Mouse (Mus musculus) T-helper 2 cell (primary cell): ENCODE measurements around the gene Tbcel.

Experiments
- in situ Hi-C: fragments of 300-600 bp; cut with MboI, MseI; formaldehyde crosslinking; loops from one replicate; pipeline ENCODE4 v1.15.1; 2025; ENCODE audit warnings: high pct_unique_total_duplicates

Tbcel gene

DNA sequence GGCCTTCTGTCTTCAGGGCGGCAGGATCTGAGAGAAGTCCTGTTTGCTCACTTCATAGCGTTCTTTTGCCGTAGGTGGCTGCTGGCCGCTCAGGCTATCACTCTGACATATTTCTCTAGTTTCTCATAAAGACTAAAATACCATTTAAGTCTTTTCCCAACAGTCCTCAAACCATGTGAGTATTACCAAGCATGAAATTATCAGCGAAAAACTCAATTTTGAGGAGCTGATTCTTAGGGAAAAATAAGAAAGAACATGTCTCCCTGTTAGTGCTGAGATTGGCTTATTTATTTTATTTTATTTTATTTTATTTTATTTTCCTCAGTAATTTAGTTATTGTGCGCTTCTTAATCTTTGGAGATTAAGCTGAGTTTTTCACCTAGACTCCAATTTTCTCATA, at the start of gene Tbcel:
Tbcel (minus strand) TSS at position 101 of the 400 bp plus-strand sequence.
- in situ Hi-C loops, result loop anchor here (25.0 kb wide), 1 partner anchor 1295 kb away; no protein-coding TSS in a partner anchor

DNA sequence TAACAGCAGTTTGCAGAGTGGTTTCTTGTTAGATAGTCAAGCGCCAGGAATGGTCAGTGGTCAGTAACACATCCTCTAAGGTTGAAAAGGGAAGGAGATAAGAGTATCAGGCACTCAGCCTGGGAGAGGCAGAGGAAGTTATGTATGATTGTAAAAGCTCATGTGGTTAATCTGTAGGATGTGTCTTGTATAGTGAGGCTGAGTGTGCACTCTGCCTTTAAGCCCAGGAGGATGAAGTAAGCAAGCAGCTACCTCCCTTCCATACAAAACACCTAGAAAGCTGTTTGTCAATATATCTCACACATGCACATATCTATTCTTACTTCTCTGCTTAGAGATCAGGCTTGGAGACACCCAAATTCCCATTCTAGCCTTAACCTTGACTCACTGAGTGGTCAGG, 47.6 kb upstream of the Tbcel start:
- in situ Hi-C loops, result no loop called here

DNA sequence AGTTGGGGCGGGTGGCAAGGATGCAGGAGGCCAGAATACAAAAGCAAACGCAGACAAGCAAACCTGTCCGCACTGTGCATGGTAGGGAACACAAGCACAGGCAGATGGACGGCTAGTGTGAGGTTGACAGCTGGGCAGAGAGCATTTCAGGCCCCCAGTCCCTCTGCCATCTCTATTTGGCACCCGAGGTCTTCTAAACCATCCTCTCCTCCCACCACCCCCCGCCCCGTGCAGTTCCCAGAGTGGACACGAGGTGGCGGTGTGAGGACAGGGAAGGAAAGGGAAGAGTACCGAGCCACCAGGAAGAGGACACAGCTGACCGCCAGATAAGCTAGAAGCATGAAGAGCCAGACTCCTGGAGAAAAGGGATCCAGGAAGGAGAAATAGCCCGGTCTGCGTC, 42.5 kb upstream of the Tbcel start:
- in situ Hi-C loops, result no loop called here

DNA sequence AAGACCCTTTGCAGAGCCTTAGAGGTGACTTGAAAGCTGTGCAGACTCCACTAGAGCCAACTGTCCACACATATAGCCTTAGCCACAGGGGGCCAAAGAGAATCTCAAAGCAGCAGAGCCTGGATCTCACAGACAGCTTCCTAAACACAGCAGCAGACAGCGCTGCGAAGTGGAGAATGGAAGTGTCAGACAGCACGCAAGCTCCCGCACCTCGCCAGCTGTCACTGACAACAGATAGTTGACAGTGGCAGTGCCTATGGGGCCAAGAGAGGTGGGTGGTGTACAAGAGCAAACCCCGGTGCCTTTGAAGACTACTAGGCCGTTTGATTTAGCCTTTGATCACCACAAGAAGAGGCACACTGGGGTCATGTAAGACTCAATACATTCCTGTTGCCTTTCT, 41.4 kb upstream of the Tbcel start:
- in situ Hi-C loops, result no loop called here

DNA sequence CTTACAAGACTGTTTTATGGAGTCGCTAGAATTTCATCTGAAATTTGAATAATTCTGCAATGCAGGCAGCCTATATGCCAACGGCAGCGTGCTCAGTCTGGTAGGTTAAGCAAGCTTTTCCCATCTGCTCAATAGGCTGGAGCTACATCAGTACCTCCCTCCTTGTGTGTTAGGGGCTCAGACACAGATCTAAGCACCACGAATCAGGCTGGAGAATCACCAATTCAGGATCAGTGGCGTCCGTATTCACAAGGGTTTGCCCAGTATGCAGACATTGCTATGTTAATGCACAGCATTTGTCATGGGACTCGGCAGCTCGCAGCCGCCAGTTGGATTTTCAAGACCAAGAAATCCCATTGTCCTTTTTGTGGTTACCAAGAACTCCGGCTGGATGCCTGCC, 36.9 kb upstream of the Tbcel start:
- in situ Hi-C loops, result no loop called here

DNA sequence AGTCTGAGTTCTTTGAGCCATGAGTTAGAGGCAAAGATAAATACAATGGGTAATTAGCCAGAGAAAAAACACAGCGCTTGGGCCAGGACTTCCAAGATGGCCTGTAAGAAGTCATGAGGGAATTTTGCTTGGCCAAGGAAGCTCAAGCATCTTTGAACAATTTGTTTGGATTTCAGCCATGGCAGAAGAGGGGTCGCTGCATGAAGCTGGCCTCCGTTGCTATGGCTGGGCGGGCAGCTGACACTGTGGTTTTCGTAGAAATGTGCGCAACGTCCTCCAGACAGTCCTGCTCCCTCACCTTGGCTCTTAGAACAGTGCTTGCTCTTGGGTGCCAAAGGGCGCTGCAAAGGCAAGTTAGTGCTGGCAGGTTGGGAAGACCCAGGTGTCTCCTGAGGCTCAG, 25.9 kb upstream of the Tbcel start:
- in situ Hi-C loops, result no loop called here

DNA sequence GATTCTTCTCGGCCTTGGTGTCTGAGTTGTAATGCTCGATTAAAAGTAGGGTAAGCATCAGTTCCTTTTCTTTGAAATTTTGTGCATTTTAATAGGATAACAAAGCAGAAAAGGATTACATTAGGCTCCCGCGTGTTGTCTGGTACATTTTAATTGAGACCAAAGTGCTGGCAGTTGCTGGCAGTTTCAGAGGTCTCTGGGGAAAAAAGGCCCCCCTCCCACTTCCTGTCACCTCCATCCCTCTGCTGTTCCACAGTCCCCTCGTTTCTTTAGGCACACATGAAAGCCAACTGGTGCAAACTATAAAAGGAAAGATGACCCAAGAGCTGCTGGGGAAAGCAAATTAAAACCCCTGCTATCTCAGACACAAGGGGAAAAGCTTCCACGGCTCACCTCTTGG, 25.4 kb upstream of the Tbcel start:
- in situ Hi-C loops, result no loop called here

DNA sequence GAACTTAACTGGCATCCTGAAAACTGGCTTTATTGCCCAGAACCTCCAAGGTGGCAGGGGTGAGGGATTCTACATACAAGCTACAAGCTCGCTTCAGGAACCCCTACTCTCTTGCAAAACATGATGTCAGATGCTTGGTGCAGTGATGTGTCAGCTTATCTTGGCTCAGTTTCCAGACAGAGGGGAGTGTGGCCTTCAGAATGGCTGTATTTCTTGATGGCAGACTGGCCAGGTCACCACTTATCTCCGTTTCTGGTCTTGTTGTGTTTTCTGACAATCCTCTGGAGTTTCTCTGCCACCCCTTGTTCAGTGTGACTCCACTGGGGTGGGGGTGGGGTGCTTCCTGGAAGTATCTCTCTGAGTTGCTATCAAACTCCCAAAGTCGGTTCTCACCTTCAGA, 24.3 kb upstream of the Tbcel start:
- in situ Hi-C loops, result no loop called here

DNA sequence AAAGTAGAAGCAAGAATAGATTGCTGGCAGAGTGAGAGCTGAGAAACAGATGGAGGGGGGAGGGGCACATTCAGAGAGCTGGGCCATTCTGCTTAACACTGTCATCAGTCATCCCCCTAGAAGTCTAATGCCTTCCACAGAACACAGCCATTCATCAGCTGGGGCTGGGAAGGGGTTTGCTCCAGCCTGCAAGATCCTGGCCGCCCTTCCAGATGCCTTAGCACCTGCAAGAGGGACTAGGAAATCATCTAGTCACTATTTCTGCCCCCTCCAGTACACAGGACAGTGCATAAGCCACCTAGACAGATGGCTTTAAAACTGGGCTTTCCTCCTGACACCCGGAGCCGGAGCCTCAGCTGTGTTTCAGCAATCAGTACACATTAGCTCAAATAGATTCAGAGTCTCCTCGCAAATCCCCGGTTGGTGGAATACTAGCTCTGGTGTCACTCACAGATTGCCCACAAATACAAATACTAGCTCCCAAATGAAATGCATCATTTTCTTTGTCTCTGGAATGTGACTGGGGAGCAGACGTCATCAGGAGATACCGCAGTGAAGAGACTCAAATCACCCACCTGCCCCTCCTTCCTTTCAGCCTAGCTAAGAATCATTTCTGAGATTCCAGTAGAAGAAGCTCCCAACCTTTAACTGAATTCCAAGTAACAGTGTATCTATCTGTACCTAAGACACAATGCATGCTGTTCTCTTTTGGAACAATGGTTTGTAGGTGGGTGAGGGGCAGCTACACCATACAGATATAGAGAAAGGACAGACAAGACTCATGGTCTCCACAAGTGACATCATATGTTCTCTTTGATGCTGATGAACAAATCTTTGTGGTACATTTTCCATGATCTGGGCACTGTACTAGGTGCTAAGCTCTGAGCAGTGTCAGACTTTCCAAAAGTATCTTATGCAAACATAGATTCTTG, 22.9 kb upstream of the Tbcel start:
- in situ Hi-C loops, result no loop called here

DNA sequence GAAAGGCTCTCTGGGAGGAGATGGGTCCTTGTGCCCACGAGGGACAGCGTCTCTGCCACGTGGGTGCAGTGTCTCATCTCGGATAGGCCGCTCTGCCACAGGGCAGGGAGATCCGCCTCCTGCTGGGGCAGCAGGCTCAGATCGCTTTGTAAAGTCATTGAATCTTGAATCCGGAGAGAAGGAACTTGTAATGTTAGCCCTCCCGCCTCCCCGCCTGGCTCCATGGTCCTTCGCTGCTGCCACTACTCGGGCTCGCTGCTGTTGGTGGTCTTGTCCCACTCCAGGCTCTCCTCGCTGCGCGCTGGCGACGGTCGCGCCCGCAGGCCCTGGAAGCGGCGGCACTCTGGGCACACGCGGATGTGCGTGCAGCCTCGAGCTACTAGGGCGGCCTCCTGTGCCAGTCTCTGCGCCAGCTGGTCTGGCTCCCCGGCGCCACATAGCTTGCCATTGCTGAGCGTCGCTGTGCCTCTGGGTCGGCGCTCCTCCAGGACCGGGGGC, 13.0 kb upstream of the Tbcel start:
- in situ Hi-C loops, result loop anchor here (25.0 kb wide), 1 partner anchor 1308 kb away; no protein-coding TSS in a partner anchor

DNA sequence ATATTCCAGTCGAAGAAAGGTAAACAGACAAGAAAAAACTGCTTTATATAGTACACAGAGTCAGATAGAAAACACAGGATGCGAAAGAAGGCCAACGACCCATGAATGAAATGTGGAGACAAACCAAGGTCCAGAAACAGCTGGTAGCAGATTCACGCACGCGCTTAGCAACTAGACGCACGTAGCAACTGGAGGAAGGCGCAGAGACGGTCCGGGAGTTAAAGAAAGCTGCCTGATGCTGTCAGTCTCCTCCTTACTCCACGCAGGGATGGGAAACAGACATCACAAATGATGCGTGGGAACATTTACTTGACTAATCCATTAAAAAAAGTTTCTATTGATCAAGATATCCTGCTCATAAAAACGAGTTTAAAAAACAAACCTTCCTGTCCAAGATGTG, 10.6 kb upstream of the Tbcel start:
- in situ Hi-C loops, result loop anchor here (25.0 kb wide), 1 partner anchor 1306 kb away; no protein-coding TSS in a partner anchor

DNA sequence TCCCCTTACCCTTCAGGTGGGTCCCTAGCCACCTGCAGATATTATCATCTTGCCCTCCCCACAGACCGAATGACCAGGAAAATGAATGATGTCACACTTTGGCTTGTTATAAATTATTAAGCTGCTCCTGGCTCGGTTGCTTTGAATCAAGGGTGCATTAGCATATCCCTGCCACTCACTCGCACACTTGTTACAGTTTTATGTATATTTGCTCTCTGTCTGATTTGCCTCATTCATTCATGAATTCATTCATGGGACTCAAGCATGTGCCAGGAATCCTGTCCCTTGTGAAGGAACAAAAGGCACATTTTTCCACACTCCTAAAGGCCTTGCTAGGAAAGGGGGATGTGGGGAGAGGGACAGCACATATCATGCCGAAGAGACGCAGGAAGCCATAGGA, 5.5 kb upstream of the Tbcel start:
- in situ Hi-C loops, result loop anchor here (25.0 kb wide), 1 partner anchor 1301 kb away; no protein-coding TSS in a partner anchor

DNA sequence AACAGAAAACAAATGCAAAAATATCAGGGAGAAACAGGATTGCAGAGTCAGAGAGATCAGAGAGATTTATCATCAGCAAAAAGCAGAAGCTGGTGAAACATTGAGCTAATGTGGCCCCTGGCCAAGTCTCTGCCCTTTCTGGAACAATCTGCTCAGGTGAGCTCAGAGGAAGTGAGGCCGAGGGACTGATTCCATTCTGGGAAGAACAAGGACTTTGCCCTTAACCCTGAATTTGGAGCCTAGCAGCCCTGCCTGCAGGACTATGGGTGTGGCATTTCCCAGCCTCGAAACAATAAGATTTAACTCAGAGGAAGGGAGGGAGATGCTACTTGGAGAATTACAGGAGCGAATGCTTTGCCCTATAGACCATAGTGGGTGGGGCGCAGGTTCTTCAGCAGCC, 4.7 kb upstream of the Tbcel start:
- in situ Hi-C loops, result loop anchor here (25.0 kb wide), 1 partner anchor 1300 kb away; no protein-coding TSS in a partner anchor

DNA sequence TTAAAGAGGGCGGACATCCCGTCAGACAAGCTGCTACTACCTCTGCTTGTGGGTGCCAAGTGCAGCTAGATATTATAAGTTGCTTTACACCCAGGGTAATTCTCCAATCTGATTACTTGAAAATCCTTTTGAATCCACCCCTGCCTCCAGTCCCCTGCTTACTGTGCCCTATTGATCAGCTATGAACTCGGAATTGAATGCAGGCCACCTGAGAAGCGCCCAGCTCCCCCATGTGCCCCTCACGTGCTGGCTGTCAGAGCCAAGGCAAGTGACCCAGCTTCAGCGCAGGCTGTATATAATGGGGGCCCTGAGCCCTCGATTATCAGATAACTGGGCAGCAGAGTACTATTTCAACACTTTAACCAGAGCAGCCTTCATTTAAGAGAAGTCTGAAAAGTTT, 626 bp upstream of the Tbcel start:
- in situ Hi-C loops, result loop anchor here (25.0 kb wide), 1 partner anchor 1296 kb away; no protein-coding TSS in a partner anchor

DNA sequence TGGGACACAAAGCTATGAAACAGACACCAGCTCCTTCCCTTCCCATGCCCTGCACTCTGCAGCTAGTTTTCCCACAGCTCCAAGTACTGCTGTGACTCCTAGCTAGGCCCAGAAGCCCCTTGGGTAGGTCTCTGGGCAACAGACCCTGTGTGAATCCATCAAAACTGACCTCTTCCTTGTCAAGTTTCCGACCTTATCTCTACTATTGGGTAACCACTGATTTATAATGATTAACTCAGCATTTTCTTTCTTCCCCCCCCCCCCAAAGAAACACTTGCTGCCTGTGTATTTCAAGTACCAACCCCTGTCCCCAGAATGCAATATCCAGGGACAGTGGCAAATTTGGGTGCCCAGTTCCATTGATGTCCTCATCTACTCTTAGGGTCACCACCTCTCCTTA, 587 bp downstream of the Tbcel start:
- in situ Hi-C loops, result loop anchor here (25.0 kb wide), 1 partner anchor 1295 kb away; no protein-coding TSS in a partner anchor

DNA sequence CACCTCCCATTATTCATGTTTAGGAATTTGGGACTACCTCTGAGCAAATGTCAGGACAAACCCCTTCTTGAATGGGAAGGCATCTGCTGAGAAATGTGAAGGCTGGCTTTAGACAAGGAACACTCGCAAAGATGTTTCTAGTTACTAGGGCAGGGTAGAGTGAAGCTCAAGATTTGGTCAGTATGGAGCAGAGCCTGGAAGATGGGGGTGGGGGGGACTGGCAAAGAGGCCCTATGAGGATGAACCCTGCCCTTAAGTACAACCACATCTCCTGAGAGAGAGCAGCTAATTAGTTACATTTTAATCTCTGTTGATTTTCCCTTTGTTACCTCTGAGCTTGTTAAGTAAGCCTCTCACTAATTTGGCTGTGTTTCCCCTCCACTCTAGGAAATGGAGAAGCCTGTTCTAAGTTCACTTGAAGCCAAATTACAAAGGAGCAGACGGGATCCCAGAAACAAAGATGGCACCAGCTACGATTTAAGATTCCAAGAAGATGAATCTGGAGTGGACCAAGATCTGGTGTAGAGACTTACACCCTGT, 2.6 kb downstream of the Tbcel start:
- in situ Hi-C loops, result loop anchor here (25.0 kb wide), 1 partner anchor 1293 kb away; no protein-coding TSS in a partner anchor

DNA sequence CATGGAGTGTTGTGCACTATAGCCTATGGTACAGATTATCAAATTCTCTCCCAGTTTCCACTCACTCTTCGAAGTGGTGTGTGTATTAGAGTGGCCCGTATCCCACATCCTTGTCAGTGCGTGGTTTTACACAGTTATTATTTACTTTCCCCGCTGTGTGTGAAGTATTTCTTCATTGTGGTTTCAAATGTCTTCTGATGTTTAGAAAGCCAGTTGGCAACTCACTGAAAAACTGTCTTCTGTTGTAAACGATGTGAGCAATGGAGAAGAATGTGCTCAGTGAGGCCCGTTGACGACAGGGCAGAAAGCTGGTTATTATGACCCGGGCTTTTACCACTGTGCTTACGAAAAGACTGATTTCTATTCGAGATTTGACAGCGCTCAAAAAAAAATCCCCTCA, 3.0 kb downstream of the Tbcel start:
- in situ Hi-C loops, result loop anchor here (25.0 kb wide), 1 partner anchor 1292 kb away; no protein-coding TSS in a partner anchor

DNA sequence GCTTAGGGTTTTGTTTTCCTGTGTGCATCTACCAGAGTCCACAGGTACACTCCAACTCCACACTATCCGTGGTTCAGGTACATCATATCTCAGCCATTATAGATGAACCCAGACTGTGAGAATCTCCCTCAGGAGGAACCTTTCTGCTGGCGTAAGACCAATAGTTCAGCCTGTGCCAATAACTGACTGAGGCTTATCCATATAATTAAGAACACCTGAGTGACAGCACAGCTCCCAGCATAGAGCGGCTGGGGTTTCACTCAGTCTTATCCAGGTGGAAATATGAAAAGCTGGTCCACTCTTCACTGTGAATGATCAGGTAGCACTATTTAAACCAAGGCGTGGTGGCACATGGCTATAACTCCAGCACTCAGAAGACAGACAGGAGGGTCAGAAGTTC, 3.9 kb downstream of the Tbcel start:
- in situ Hi-C loops, result loop anchor here (25.0 kb wide), 1 partner anchor 1291 kb away; no protein-coding TSS in a partner anchor

DNA sequence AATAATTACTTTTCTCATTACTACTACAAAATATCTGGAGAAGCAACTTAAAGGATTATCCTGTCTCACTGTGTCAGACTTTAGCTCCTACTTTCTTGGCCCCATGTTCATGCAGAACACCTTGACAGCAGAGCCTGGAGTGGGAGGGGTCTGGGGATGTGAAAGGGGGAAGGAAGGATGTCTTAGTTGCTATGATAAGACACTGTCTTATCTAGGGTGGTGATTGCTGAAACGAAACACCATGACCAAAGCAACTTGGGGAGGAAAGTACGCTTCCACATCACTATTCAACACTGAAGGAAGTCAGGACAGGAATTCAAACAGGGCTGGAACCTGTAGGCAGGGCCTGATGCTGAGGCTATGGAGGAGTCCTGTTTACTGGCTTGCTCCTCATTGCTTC, 11.3 kb downstream of the Tbcel start:
- in situ Hi-C loops, result no loop called here

DNA sequence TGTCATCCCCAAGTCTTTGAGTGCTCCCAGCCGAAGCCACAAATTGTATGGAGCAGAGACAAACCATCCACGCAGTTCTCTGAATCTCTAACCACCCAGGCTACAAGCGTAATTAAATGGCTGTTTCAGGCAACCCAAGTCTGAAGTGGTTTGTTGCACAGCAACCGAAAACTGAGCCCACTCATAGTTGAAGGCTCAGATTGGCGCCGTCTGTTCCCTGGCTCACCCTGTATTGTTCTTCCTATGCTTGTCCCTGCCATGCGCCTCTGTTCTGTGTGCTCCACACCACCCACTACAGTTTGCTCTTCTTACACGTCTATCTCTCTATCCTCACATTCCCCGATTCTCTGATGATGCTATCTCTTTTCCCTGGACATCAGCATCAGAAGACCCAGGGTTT, 15.8 kb downstream of the Tbcel start:
- in situ Hi-C loops, result no loop called here

DNA sequence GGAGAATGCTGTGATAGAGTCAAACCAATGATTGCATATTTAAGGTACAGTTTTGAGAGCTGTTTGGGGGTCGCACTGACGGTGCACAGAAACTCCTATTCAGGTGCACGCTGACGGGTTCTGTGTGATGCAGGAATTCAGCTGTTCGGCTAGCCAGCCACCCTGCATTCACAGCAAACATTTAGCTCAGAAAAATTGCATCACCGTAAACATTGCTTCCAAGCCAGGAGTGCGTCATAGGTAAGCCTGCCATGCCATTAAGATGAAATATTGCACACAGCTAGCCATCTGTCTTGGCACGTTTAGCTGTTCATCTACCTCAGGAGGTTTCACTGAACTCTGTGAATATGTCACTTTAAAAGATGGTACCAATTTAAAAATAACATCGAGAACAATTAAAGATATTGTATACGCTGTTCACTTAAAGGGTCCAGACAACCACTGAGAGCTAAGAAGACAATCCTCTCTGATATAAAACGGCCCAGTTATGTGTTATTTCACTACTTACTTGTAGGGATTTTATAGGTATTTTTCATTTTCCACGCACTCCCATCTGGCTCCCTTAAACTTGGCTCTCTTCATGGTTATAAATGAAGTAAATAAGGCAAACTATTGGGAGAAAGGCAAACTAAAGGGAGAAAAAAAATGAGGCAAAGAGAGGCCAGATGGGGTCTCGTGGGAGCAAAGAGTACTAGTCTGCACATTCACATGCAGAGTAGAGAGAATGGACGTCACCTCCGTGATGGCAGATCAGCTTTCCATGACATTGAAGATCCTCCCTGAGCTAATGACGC, 16.8 kb downstream of the Tbcel start:
- in situ Hi-C loops, result no loop called here

DNA sequence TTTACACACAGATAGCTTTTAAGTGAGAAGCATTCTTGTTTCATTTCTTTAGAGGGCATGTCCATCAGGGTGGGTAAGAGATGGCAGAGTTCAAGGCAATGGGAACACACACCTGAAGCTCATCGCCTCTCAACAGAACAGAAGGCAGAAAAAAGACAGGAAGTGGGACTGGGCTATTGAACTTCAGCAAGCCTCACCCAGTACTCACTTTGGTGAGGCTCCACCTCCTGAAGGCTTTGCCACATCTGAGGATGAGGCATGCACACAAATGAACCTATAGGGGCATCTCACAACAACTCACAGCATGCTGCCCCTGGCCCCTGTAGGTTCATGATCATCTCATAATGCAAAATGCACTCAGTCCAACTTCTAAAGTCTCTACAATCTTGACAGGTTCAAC, 19.5 kb downstream of the Tbcel start:
- in situ Hi-C loops, result no loop called here
